Mouse (Mus musculus) erythroid progenitor cell, adult 5-6 weeks (primary cell): ENCODE measurements around the gene Acnat2. TPM values are rescaled to one million over a fixed set of nuclear protein-coding genes. Genes with fewer than 3 reads are reported as not detected.
"Not testable (repeated sequence)": the region's sequence is repeated elsewhere in the genome, so short reads cannot be mapped to it uniquely, and the experiment has no call there.

Experiments used
- ATAC-seq: replicated peaks from 2 replicates; pipeline ENCODE4 v1.8.0; 2016; ENCODE audit warnings: moderate number of reproducible peaks, mild to moderate bottlenecking, moderate TSS enrichment, inconsistent platforms; ENCODE audit not compliant: poor library complexity, low FRiP score, severe bottlenecking
- total RNA-seq, 2 experiments: library from RNA; stranded (forward) in 1 of 2; stranded (reverse) in 1 of 2; fragments of 150-400 nt in 1 of 2; fragments of 186-747, 209-891 nt in 1 of 2; gene quantifications; 2 replicates each; pipeline versions ENCODE4 v1.2.3 to v1.2.4; 2015 to 2017; ENCODE audit warnings: low replicate concordance in 2 of 2

Acnat2 gene
- total RNA-seq (2015; ENCODE audit: low replicate concordance) = not detected in 2 replicates
- total RNA-seq (2017; ENCODE audit: low replicate concordance) = not detected in 2 replicates

GRCm38 (mm10) chr4:49407957-49408356 lies at the start of gene Acnat2:
Gene Acnat2 (minus strand): TSS chr4:49408151.
- not testable (repeated sequence) for ATAC-seq

- no peak for ATAC-seq
Observed at GRCm38 (mm10) chr4:49456171-49456570, 48.2 kb upstream of the Acnat2 start.

- ATAC-seq = 0 out of 2 replicates have a peak, but pooled peaks have one; percentile 44
Observed at GRCm38 (mm10) chr4:49451848-49452551, 44.0 kb upstream of the Acnat2 start.

- peak; percentile 47; the same call in 1 of the 2 replicates for ATAC-seq
Observed at GRCm38 (mm10) chr4:49451133-49451847, 43.3 kb upstream of the Acnat2 start.

GRCm38 (mm10) chr4:49436968-49437367 lies 29.0 kb upstream of the Acnat2 start:
- not testable (repeated sequence) for ATAC-seq

- not testable (repeated sequence) for ATAC-seq
Observed at GRCm38 (mm10) chr4:49410151-49410550, 2.2 kb upstream of the Acnat2 start.

GRCm38 (mm10) chr4:49386873-49387272 lies 21.1 kb downstream of the Acnat2 start:
- ATAC-seq = no peak

- not testable (repeated sequence) for ATAC-seq
Observed at GRCm38 (mm10) chr4:49383576-49384318, 24.2 kb downstream of the Acnat2 start.

- ATAC-seq = not testable (repeated sequence)
Observed at GRCm38 (mm10) chr4:49368046-49368445, 39.9 kb downstream of the Acnat2 start.

- no peak for ATAC-seq
Observed at GRCm38 (mm10) chr4:49357097-49357496, 50.9 kb downstream of the Acnat2 start.

- no peak for ATAC-seq
Observed at GRCm38 (mm10) chr4:49350470-49350869, 57.5 kb downstream of the Acnat2 start.

GRCm38 (mm10) chr4:49348677-49349076 lies 59.3 kb downstream of the Acnat2 start:
- no peak for ATAC-seq

- not testable (repeated sequence) for ATAC-seq
Observed at GRCm38 (mm10) chr4:49348001-49348400, 60.0 kb downstream of the Acnat2 start.

GRCm38 (mm10) chr4:49340091-49340490 lies 67.9 kb downstream of the Acnat2 start:
- not testable (repeated sequence) for ATAC-seq

- ATAC-seq = not testable (repeated sequence)
Observed at GRCm38 (mm10) chr4:49337949-49338348, 70.0 kb downstream of the Acnat2 start.

Other genes starting within 250 kb of the Acnat2 start
- gene Acnat1, start 65.8 kb upstream of the Acnat2 start, total RNA-seq (2015; ENCODE audit: low replicate concordance) = not detected in 2 replicates
- gene Acnat1, start 65.8 kb upstream of the Acnat2 start, total RNA-seq (2017; ENCODE audit: low replicate concordance) = not detected in 2 replicates
- gene Baat, start 98.4 kb upstream of the Acnat2 start, total RNA-seq (2015; ENCODE audit: low replicate concordance) = 2.9 TPM in 1 of 2 replicates, not detected in the other
- 0.51 and 1.8 TPM in 2 replicates for gene Baat, start 98.4 kb upstream of the Acnat2 start, total RNA-seq (2017; ENCODE audit: low replicate concordance)
- gene Mrpl50, start 112.9 kb upstream of the Acnat2 start, total RNA-seq (2015; ENCODE audit: low replicate concordance) = 22.2 and 27.0 TPM in 2 replicates
- gene Mrpl50, start 112.9 kb upstream of the Acnat2 start, total RNA-seq (2017; ENCODE audit: low replicate concordance) = 9.5 and 13.5 TPM in 2 replicates
- 1.1 TPM in 1 of 2 replicates, not detected in the other for gene Zfp189, start 113.0 kb upstream of the Acnat2 start, total RNA-seq (2015; ENCODE audit: low replicate concordance)
- gene Zfp189, start 113.0 kb upstream of the Acnat2 start, total RNA-seq (2017; ENCODE audit: low replicate concordance) = 0.98 and 3.6 TPM in 2 replicates
- gene Aldob, start 141.4 kb upstream of the Acnat2 start, total RNA-seq (2015; ENCODE audit: low replicate concordance) = not detected in 2 replicates
- gene Aldob, start 141.4 kb upstream of the Acnat2 start, total RNA-seq (2017; ENCODE audit: low replicate concordance) = not detected in 2 replicates
- gene Tmem246, start 189.7 kb upstream of the Acnat2 start, total RNA-seq (2015; ENCODE audit: low replicate concordance) = not detected in 2 replicates
- not detected in 2 replicates for gene Tmem246, start 189.7 kb upstream of the Acnat2 start, total RNA-seq (2017; ENCODE audit: low replicate concordance)
- 40.0 and 42.3 TPM in 2 replicates for gene Rnf20, start 223.9 kb upstream of the Acnat2 start, total RNA-seq (2015; ENCODE audit: low replicate concordance)
- 67.5 and 80.0 TPM in 2 replicates for gene Rnf20, start 223.9 kb upstream of the Acnat2 start, total RNA-seq (2017; ENCODE audit: low replicate concordance)